Mouse (Mus musculus) kidney, adult 18-20 months (tissue): Measurements from ENCODE around the gene Armh2.
"Not testable (repeated sequence)": the region's sequence is repeated elsewhere in the genome, so short reads cannot be mapped to it uniquely, and the experiment has no call there.

Experiments used
- DNase-seq: peaks from one replicate; pipeline ENCODE4 v3.0.0; 2021

Armh2 gene

GRCm38 (mm10) chr13:24759451-24759850 is 18.4 kb downstream of the Armh2 start:
- DNase-seq: no peak

GRCm38 (mm10) chr13:24760351-24760870 is 19.4 kb downstream of the Armh2 start:
- DNase-seq: no peak

- no peak for DNase-seq
Measured at GRCm38 (mm10) chr13:24761083-24761402, 20.0 kb downstream of the Armh2 start.

GRCm38 (mm10) chr13:24761403-24762227 is 20.6 kb downstream of the Armh2 start, which contains the start of gene Gmnn:
TSS of gene Gmnn (minus strand) at chr13:24761923.
- peak; percentile 90 for DNase-seq

GRCm38 (mm10) chr13:24762254-24762653 is 21.2 kb downstream of the Armh2 start:
- no peak for DNase-seq

- not testable (repeated sequence) for DNase-seq
Measured at GRCm38 (mm10) chr13:24767809-24768208, 26.8 kb downstream of the Armh2 start.

GRCm38 (mm10) chr13:24771482-24771881 is 30.4 kb downstream of the Armh2 start:
- not testable (repeated sequence) for DNase-seq

GRCm38 (mm10) chr13:24776146-24776844 is 35.3 kb downstream of the Armh2 start:
- DNase-seq: peak; percentile 51

GRCm38 (mm10) chr13:24778026-24778425 is 37.0 kb downstream of the Armh2 start:
- no peak for DNase-seq

- DNase-seq: no peak
Measured at GRCm38 (mm10) chr13:24778706-24779380, 37.8 kb downstream of the Armh2 start.

- DNase-seq: no peak
Measured at GRCm38 (mm10) chr13:24781916-24782315, 40.9 kb downstream of the Armh2 start.

- DNase-seq: peak; percentile 39
Measured at GRCm38 (mm10) chr13:24786014-24786490, 45.0 kb downstream of the Armh2 start.

- DNase-seq: no peak
Measured at GRCm38 (mm10) chr13:24787477-24787876, 46.4 kb downstream of the Armh2 start.

GRCm38 (mm10) chr13:24791349-24791748 is 50.3 kb downstream of the Armh2 start:
- DNase-seq: no peak

- DNase-seq: no peak
Measured at GRCm38 (mm10) chr13:24792411-24793045, 51.5 kb downstream of the Armh2 start.
